Mouse (Mus musculus) liver, postnatal 0 days (tissue): Measurements from ENCODE around the gene Krtap6-5.

Source experiments
- CTCF ChIP-seq: sonication (generic); IDR thresholded peaks from 2 replicates; pipeline ENCODE4 v1.5.1; 2016; ENCODE audit warnings: antibody characterized with exemption, low read depth
- EP300 ChIP-seq: IDR thresholded peaks from 2 replicates; pipeline ENCODE4 v1.6.1; 2016; ENCODE audit warnings: antibody characterized with exemption, low read depth, mild to moderate bottlenecking

DNA sequence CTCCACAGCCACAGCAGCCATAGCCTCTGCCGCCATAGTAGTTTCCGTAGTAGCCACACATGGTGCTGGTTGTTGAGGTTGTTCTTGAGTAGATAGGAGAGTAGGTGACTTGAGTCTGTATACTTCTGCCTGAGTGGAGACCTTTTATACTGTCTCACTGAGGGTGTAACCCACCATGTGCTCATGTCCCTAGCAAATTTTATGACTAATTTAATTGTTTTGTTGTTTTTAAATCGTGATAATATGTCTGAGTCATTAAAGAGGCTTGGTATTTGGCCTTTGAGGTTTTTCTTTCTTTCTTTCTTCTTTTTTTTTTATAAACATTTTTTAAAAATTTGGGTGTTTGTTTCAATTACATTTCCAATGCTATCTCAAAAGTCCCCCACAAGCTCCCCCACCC is at the start of gene Krtap6-5:
- TF ChIP-seq CTCF = no peak
- TF ChIP-seq EP300 = no peak
